Mouse (Mus musculus): ENCODE measurements at regions not wholly inside any gene's neighbourhood (a gene's known extent, or its start where the extent isn't known, plus 50 kb on each side); places are given as distances from the start of the nearest gene placed in this dataset.

DNA sequence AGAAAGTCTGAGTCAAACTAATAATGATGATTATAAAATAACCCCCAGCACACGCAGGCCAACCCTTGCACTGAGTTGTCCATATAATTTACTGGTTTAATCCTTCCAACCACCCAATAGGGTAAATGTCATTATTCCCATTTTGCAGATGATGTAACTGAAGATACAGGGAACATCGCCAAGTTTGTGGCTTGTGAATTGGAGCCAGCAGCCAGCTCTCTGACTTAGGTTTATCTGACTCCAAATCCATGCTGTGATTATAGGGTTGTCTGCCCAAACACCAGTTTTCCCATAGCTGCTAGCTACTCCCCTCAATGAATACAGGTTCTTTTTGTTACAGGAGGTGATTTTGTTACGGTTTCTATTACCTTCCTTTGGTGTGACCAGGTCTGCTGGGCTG is 451.3 kb upstream of the Jarid2 start:
- Histone ChIP-seq H3K27ac (replicated peaks in 1 of 2; ENCODE audit: control insufficient read depth in 1 of 2, insufficient read depth in 1 of 2, low read depth in 2 of 2, low read length in 2 of 2) (no peak overlapping the region), H3K36me3 (ENCODE audit: control insufficient read depth, insufficient read depth, low read length) (no peaks in the 10 kb centered on the region), H3K4me2 (ENCODE audit: low read length) (no peak overlapping the region), H3K9ac (ENCODE audit: low read length) (no peak overlapping the region), H3K4me1 (ENCODE audit: control insufficient read depth in 2 of 2, insufficient read depth in 2 of 2, low read length in 2 of 2) (peaks cover 2 to 11% of the 10 kb centered on the region in 2 experiments; a peak in 2 of 4 replicates), H3K9me3 (ENCODE audit: control insufficient read depth, low read length) (no peaks in the 10 kb centered on the region), H3K27me3 (ENCODE audit: control insufficient read depth, insufficient read depth, low read length) (no peaks in the 10 kb centered on the region), H3K4me3 (ENCODE audit: control insufficient read depth in 1 of 2, insufficient read depth in 1 of 2, low read depth in 1 of 2, low read length in 2 of 2) (no peak overlapping the region)
- no peak for ATAC-seq (ENCODE audit: insufficient number of reproducible peaks, insufficient read depth, low FRiP score, low read depth)
- 90% methylated on average over 3 of the region's 3 CpGs for WGBS

DNA sequence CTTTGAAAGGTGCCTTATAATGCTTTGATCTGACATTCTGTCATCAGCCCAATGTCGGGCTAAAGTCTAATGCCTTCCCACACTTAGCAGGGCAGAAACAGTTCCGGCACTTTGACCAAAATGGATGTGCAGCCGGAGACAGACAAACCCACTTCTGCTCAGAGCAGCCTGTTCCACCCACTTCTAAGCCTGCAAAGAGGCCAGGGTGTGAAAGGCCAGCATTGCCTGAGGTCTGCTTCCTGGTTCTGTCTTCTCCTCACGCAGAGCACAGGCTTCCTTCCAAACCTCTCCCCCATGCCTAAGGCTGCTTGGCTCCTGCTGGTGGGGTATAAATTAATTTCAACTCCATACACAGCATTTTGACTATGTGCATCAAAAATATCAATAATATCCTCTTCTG is 450.2 kb upstream of the Jarid2 start:
- no peaks in the 10 kb centered on the region for H3K27me3 ChIP-seq (ENCODE audit: control insufficient read depth, insufficient read depth, low read length)
- 37% methylated on average over 4 of the region's 4 CpGs for WGBS
- H3K4me3 ChIP-seq (ENCODE audit: control insufficient read depth in 1 of 2, insufficient read depth in 1 of 2, low read depth in 1 of 2, low read length in 2 of 2) = no peak overlapping the region
- no peak overlapping the region for H3K4me2 ChIP-seq (ENCODE audit: low read length)
- H3K27ac ChIP-seq (replicated peaks in 1 of 2; ENCODE audit: control insufficient read depth in 1 of 2, insufficient read depth in 1 of 2, low read depth in 2 of 2, low read length in 2 of 2) = no peak overlapping the region
- peaks cover 2 to 11% of the 10 kb centered on the region in 2 experiments; a peak in 2 of 4 replicates for H3K4me1 ChIP-seq (ENCODE audit: control insufficient read depth in 2 of 2, insufficient read depth in 2 of 2, low read length in 2 of 2)
- no peak for ATAC-seq (ENCODE audit: insufficient number of reproducible peaks, insufficient read depth, low FRiP score, low read depth)
- H3K9ac ChIP-seq (ENCODE audit: low read length) = no peak overlapping the region
- H3K36me3 ChIP-seq (ENCODE audit: control insufficient read depth, insufficient read depth, low read length) = no peaks in the 10 kb centered on the region
- H3K9me3 ChIP-seq (ENCODE audit: control insufficient read depth, low read length) = no peaks in the 10 kb centered on the region

DNA sequence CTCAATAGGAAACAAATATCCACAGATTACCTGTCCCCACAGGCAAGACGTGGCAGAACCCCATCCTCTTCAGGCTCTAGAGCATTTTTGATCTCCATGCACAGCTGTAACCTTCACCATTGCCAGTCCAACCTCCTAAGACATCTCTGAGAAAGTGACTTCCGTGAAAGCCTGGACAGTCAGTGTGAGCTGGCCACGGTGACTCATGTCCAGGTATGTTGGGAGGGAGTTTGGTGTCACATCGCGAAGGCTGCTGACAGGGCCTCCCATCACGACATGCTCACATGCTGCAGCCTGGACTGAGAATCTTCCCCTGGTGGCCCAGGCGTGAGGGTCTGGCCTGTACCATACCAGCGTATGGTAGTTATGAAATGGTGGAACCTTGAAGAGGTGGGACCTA is 449.0 kb upstream of the Jarid2 start:
- no peak for ATAC-seq (ENCODE audit: insufficient number of reproducible peaks, insufficient read depth, low FRiP score, low read depth)

DNA sequence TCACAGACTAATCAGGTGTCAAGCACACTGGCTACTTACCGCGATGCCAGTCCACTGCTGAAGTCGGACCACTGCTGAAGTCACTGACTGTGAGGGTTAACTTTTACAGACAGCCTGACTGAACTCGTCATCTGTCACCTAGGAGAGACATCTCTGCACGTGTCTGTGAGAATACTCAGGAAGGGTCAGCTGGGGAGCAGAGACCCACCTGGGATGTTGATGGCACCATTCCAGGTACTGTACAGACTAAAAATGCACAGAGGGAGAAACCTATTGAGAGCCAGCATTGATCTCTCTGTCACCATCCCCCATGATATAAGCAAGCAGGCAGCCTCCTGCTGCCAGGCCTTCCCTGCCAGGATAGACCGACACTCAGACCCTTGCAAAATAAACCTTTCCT is 447.5 kb upstream of the Jarid2 start:
- H3K4me3 ChIP-seq (ENCODE audit: control insufficient read depth in 1 of 2, insufficient read depth in 1 of 2, low read depth in 1 of 2, low read length in 2 of 2) = no peak overlapping the region
- ATAC-seq (ENCODE audit: insufficient number of reproducible peaks, insufficient read depth, low FRiP score, low read depth) = no peak
- H3K36me3 ChIP-seq (ENCODE audit: control insufficient read depth, insufficient read depth, low read length) = no peaks in the 10 kb centered on the region
- no peaks in the 10 kb centered on the region for H3K27me3 ChIP-seq (ENCODE audit: control insufficient read depth, insufficient read depth, low read length)
- 43% methylated on average over 6 of the region's 6 CpGs for WGBS
- no peak overlapping the region for H3K9ac ChIP-seq (ENCODE audit: low read length)
- H3K27ac ChIP-seq (replicated peaks in 1 of 2; ENCODE audit: control insufficient read depth in 1 of 2, insufficient read depth in 1 of 2, low read depth in 2 of 2, low read length in 2 of 2) = no peak overlapping the region
- peaks cover 2 to 11% of the 10 kb centered on the region in 2 experiments; a peak in 2 of 4 replicates for H3K4me1 ChIP-seq (ENCODE audit: control insufficient read depth in 2 of 2, insufficient read depth in 2 of 2, low read length in 2 of 2)
- no peak overlapping the region for H3K4me2 ChIP-seq (ENCODE audit: low read length)
- no peaks in the 10 kb centered on the region for H3K9me3 ChIP-seq (ENCODE audit: control insufficient read depth, low read length)

More for the DNA sequence above, 449.0 kb upstream of the Jarid2 start:
- Histone ChIP-seq H3K36me3 (ENCODE audit: control insufficient read depth, insufficient read depth, low read length) (no peaks in the 10 kb centered on the region), H3K9me3 (ENCODE audit: control insufficient read depth, low read length) (no peaks in the 10 kb centered on the region), H3K4me1 (ENCODE audit: control insufficient read depth in 2 of 2, insufficient read depth in 2 of 2, low read length in 2 of 2) (peaks cover 2 to 11% of the 10 kb centered on the region in 2 experiments; a peak in 2 of 4 replicates), H3K27ac (replicated peaks in 1 of 2; ENCODE audit: control insufficient read depth in 1 of 2, insufficient read depth in 1 of 2, low read depth in 2 of 2, low read length in 2 of 2) (no peak overlapping the region), H3K4me2 (ENCODE audit: low read length) (no peak overlapping the region), H3K9ac (ENCODE audit: low read length) (no peak overlapping the region), H3K4me3 (ENCODE audit: control insufficient read depth in 1 of 2, insufficient read depth in 1 of 2, low read depth in 1 of 2, low read length in 2 of 2) (no peak overlapping the region), H3K27me3 (ENCODE audit: control insufficient read depth, insufficient read depth, low read length) (no peaks in the 10 kb centered on the region)
- 91% methylated on average over 8 of the region's 8 CpGs for WGBS

GRCm38 (mm10) chr13:44282306-44282705 is 447.0 kb upstream of the Jarid2 start:
- Histone ChIP-seq H3K4me1 (ENCODE audit: control insufficient read depth in 2 of 2, insufficient read depth in 2 of 2, low read length in 2 of 2) (peaks cover 2 to 11% of the 10 kb centered on the region in 2 experiments; a peak in 2 of 4 replicates), H3K27me3 (ENCODE audit: control insufficient read depth, insufficient read depth, low read length) (no peaks in the 10 kb centered on the region), H3K4me2 (ENCODE audit: low read length) (no peak overlapping the region), H3K9ac (ENCODE audit: low read length) (no peak overlapping the region), H3K4me3 (ENCODE audit: control insufficient read depth in 1 of 2, insufficient read depth in 1 of 2, low read depth in 1 of 2, low read length in 2 of 2) (no peak overlapping the region), H3K9me3 (ENCODE audit: control insufficient read depth, low read length) (no peaks in the 10 kb centered on the region), H3K36me3 (ENCODE audit: control insufficient read depth, insufficient read depth, low read length) (no peaks in the 10 kb centered on the region), H3K27ac (replicated peaks in 1 of 2; ENCODE audit: control insufficient read depth in 1 of 2, insufficient read depth in 1 of 2, low read depth in 2 of 2, low read length in 2 of 2) (no peak overlapping the region)
- no peak for ATAC-seq (ENCODE audit: insufficient number of reproducible peaks, insufficient read depth, low FRiP score, low read depth)
- WGBS = 63% methylated on average over 9 of the region's 9 CpGs

- ATAC-seq (ENCODE audit: insufficient number of reproducible peaks, insufficient read depth, low FRiP score, low read depth) = no peak
- Histone ChIP-seq H3K4me1 (ENCODE audit: control insufficient read depth in 2 of 2, insufficient read depth in 2 of 2, low read length in 2 of 2) (peaks cover 2 to 11% of the 10 kb centered on the region in 2 experiments; a peak in 2 of 4 replicates), H3K4me3 (ENCODE audit: control insufficient read depth in 1 of 2, insufficient read depth in 1 of 2, low read depth in 1 of 2, low read length in 2 of 2) (no peak overlapping the region), H3K4me2 (ENCODE audit: low read length) (no peak overlapping the region), H3K9ac (ENCODE audit: low read length) (no peak overlapping the region), H3K36me3 (ENCODE audit: control insufficient read depth, insufficient read depth, low read length) (no peaks in the 10 kb centered on the region), H3K9me3 (ENCODE audit: control insufficient read depth, low read length) (no peaks in the 10 kb centered on the region), H3K27me3 (ENCODE audit: control insufficient read depth, insufficient read depth, low read length) (no peaks in the 10 kb centered on the region), H3K27ac (replicated peaks in 1 of 2; ENCODE audit: control insufficient read depth in 1 of 2, insufficient read depth in 1 of 2, low read depth in 2 of 2, low read length in 2 of 2) (no peak overlapping the region)
- WGBS = 72% methylated on average over 16 of the region's 16 CpGs
Measured at GRCm38 (mm10) chr13:44282731-44283571, 446.3 kb upstream of the Jarid2 start.

GRCm38 (mm10) chr13:44285881-44286280 is 443.4 kb upstream of the Jarid2 start:
- Histone ChIP-seq H3K4me3 (ENCODE audit: control insufficient read depth in 1 of 2, insufficient read depth in 1 of 2, low read depth in 1 of 2, low read length in 2 of 2) (no peak overlapping the region), H3K9ac (ENCODE audit: low read length) (no peak overlapping the region), H3K4me1 (ENCODE audit: control insufficient read depth in 2 of 2, insufficient read depth in 2 of 2, low read length in 2 of 2) (peaks cover 0 to 6% of the 10 kb centered on the region in 2 experiments; a peak in 1 of 4 replicates), H3K27ac (replicated peaks in 1 of 2; ENCODE audit: control insufficient read depth in 1 of 2, insufficient read depth in 1 of 2, low read depth in 2 of 2, low read length in 2 of 2) (no peak overlapping the region), H3K36me3 (ENCODE audit: control insufficient read depth, insufficient read depth, low read length) (no peaks in the 10 kb centered on the region), H3K9me3 (ENCODE audit: control insufficient read depth, low read length) (peaks cover 8% of the 10 kb centered on the region; the same call in 1 of the 2 replicates), H3K27me3 (ENCODE audit: control insufficient read depth, insufficient read depth, low read length) (no peaks in the 10 kb centered on the region), H3K4me2 (ENCODE audit: low read length) (no peak overlapping the region)
- 88% methylated on average over 1 of the region's 1 CpGs for WGBS
- no peak for ATAC-seq (ENCODE audit: insufficient number of reproducible peaks, insufficient read depth, low FRiP score, low read depth)
